Mouse (Mus musculus): Measurements from ENCODE around the gene Stxbp3.
"Not testable (repeated sequence)": the region's sequence is repeated elsewhere in the genome, so short reads cannot be mapped to it uniquely, and the experiment has no call there.

The Stxbp3 gene

DNA sequence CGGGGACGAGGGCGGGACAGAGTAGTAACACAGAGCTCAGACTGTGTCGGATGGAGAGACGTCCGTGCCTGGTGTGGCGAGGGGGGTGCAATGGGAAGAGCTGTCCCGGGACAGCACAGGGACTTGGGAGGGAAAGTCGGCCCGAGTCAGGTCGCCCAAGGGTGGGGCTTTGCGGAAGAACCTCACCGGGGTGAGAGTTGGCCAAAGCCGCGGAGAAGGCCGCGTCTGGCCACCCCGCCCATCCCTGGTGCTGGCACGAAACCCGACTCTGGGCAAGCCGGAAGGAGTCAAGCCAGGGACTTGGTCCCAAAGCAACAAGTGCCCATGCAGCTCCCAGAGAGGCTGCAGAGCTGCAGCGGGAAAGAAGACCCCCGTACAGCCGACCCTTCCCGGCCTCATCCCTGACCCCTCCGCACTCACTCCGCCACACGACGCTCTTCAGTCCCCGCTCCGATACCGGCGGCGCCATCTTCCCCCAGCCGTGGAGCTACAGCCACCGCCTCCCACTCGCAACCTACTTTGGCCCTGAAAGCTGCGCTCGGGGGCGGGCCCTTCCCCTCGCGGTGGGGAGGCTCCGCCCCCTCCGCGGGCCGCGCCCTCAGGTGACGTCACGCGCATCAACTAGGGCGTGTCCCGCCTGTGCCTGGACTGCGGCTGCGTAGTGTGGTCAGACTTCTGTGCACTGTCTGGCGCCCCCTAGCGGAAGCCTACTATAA is at the start of gene Stxbp3:
Gene Stxbp3, minus strand, starts transcription at position 527 of the 716 bp plus-strand sequence.
- DNase-seq (ENCODE audit: low read depth): peak; percentile 89

DNA sequence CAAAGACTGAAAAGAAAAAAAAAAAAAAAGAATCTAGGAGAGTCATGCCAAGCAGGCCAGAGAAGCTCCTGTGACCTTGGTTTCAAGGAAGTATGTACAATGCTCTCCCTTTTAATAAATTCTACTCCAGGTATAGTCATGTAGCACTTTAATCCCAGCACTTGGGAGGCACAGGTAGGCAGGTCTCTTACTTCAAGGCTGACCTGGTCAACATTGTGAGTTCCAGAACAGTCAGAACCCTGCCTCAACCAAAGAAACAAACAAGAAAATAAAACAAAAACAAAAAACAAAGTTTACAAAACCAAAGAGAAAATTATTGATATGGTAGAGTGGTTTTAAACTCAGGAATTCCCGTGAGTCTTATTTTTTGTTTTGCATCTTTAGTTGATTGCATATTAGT is 49.6 kb upstream of the Stxbp3 start, which contains the start of gene Fndc7:
Gene Fndc7, minus strand, starts transcription at position 101 of the 400 bp plus-strand sequence.
- no peak for DNase-seq (ENCODE audit: low read depth)

DNA sequence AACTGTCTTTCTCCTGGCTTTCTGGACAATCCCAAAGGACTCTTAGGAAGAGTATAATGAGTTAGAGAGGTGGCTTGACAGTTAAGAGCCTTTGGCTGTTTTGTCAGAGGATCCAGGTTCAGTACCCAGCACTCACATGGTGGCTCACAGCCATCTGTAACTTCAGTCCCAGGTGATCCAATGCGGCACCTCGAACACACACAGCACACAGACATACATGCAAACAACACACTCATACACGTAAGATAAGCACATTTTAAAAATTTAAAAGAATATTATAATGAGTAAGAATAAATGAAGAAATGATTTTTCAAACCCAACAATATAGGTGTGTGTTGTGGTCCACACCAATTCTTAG is 47.3 kb upstream of the Stxbp3 start:
- no peak for DNase-seq (ENCODE audit: low read depth)

DNA sequence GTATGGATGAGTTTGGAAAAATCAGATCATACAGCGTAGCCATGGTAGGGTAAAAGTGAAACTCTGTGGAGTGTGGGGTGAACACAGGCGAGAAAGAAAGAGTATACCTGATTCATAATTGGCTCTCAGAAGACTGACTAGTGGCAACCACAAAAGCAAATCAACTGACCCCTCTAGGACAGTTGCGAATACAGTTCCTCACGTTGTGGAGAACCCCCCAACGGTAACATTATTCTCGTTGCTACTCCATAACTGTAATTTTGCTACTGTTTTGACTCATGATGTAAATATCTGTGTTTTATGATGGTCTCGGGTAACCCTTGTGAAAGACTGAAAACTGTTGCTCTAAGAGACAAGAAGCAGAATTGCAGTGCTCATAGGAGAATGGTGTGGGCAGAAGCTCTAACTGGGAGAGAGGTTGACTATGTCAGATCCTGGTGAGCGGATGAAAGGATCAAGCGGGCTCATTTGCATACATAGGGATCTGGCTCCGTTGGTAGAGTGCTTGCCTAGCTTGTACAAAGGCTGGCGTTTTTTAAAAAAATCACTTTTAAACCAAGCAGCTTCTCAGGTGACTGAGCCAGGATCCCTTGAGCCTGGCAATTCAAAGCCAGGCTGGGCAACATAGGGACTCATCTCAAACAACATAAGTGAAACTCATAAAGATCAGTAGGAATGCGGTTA is 46.8 kb upstream of the Stxbp3 start:
- DNase-seq (ENCODE audit: low read depth): no peak

DNA sequence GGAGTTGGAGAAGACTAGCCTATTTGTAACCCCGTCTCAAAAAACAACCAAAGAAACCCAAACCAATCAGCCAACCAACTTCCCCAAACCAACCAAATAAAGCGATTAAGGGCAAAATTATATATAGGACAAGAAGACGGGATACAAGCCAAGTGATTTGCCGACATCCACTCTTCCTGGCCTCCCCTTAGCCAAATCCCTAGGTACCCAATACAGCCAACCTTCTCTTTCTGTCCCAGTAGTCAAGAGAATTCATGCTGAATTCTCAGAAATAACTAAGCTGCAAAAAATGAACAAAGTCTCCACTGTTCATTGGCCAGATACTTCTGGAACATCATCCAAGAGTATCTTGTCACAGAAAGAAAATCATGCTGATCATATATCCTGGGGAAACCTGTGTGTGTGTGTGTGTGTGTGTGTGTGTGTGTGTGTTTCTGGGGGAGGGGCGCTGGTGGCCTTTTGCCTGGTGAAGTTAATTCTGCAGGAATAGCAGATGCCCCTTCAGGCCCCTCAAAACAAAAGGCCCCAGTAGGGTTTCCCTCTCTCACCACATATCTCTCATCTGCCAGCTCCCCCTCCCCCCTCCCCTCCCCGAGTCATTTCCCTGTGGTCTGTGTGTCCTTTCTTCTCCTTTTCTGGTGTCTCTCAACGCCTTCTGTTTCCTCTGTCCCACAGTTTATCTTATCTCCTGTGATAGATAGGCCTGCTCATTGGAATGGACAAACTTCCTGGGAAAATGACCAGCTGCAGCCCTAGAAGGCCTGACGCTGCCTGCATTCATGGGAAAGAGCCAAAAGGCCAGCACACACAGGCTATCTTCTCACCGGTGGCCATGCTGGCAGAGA is 45.6 kb upstream of the Stxbp3 start:
- DNase-seq (ENCODE audit: low read depth): no peak

DNA sequence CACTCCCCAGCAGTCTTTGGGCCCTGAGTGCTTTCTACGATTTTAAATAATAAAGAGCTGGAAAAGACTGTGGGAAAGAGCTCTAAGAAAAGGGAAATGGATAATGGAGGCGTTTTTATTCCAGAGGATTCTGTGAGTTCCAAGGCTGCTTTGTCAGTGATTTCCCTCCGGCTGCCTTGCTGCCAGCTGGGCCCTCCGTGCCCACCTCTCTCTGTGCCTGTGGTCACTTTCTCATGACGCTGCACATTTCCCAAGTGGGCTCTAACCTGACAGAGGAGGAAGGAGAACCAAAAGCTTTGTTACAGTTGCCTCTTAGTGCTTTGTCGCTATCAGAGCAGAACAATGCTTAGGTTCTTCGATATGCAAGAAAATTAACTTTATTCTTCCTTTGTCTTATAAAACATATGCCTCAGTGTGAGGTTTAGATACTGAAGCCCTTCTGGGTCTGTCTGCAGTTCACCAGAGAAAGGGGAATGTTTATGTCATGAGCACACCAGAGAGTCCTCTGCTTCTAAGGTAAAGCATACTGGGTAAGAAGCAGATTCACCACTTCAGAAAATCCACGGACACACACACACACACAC is 44.5 kb upstream of the Stxbp3 start:
- DNase-seq (ENCODE audit: low read depth): no peak

DNA sequence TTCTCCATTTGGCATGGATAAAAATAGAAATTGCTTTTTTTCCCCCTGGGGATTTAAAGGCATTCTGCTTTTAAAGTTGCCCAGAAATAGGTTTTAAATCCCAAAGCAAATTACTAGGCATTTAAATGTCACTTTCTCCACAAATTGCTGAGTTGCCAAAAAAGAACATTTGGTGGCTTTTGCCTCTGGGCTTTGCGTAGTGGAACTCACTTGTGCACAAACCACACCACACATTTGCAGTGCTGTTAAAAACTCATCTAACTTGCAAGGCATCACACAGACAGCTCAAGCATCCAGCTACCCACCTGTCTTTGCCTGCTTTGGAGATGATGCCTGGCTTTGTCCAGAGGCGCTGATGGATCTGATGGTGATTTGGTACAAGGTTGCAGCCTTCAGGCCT is 42.7 kb upstream of the Stxbp3 start:
- DNase-seq (ENCODE audit: low read depth): no peak

DNA sequence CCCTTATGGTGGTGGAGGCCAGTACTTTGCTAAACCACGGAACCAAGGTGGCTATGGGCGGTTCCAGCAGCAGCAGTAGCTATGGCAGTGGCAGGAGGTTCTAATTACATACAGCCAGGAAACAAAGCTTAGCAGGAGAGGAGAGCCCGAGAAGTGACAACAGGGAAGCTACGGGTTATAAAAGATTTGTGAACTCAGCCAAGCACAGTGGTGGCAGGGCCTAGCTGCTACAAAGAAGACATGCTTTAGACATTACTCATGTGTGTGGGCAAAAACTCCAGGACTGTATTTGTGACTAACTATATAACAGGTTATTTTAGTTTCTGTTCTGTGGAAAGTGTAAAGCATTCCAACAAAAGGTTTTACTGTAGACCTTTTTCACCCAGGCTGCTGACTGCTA is 41.5 kb upstream of the Stxbp3 start:
- DNase-seq (ENCODE audit: low read depth): peak; percentile 28

DNA sequence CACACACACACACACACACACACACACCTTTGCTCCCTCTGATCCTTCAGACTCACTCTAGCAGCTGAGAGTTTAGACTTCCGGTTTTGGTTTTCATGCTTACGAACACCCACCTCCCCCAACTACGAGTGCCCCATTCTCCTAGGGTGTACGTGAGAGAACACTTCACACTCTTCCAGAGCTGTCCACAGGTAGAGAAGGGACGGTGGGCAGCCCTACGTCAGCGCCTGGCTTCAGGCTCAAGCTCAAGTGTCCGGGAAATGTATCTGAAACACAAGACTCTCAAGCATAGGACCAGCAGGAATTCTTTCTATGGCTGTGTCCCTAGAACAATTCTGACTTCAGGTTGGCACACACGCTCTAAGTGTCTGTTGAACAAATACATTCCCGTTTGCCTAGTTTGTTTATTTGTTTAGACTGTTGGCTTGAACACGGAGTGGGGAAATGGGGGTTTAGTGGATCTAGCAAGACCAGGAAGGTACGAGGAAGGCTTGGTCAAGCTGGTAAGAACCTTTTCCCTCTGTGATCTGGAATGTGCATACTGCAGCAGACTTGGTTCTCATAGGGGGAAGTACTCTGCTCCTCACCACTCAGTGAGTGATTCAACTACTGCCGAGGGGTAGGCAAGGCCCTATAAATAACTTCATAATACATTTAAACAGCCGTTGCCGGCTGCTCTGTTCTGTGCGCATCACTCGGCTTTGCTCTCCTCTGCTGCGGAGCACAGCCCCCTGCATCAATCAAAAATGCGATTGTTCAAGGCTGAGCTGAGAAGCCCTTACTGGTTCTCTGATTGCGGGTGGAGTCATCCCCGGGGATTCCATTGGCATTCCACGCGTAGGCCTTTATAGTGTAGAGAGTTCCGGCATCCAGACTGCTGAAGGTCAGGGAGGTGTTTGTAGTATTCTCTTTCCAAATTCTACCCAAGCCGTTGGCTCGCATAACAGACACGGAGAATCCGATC is 40.5 kb upstream of the Stxbp3 start:
- DNase-seq (ENCODE audit: low read depth): no peak

DNA sequence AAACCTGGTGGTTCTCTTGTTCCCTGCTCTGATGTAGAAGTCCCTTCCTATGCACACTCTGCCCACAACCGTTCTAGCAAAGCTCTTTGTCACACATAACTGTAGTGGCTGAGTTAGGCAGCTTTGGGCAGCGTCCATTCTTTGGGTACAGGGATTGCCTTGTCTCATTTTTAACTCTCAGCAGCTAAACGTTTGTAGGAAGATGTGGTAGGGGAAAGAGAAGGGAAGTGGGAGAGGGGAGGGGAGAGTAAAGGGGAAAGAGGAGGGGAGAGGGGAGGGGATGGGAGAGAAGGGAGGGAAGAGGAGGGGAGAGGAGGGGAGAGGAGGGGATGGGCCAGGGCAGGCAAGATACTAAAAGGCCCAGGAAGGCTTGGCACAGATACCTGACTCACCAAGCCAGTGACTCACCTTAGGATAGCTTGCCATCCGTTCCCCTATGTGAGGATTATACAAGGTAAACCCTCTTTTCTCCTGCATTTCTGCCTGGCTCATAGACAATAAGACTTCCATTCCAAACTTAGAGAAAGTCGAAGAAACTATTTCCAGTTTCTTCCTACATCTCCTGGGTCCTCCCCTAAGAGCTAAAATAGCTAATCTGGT is 39.6 kb upstream of the Stxbp3 start:
- no peak for DNase-seq (ENCODE audit: low read depth)

DNA sequence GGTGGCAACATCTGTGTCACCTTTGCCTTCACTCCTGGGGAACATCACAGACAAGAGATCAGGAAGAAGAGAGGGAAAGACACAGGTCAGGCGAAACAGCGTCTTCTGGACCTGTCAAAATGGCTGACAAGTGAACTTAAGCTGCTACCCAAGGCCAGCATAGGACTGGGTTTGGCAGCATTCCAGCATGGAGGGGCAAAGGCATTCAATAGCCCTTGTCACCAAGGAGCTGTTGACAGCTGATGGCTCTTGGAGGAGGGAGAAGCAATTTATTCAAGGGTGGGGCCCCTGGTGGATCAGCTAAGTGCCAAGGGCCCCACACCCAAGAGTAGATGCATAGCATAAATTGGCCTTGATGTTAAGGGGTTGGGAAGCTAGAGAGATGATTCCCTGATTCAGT is 38.8 kb upstream of the Stxbp3 start:
- DNase-seq (ENCODE audit: low read depth): no peak

DNA sequence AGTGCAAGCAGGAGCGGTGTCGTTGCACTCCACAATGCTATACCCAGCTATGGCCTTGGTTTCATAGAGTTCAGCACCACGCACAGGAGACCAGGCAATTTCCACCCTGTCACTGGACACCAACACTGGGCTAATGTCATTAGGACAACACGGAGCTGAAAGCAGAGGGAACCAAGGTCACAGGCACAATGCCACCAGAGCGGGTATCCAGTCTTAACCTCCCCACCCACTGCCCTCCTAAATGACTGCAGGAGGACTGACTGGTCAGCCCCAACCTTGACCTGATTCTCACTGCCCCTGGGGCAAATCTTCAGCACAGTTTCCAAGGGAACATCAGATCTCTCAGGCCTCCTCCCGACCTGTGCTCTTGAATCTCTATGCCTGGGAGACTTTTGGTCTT is 30.3 kb upstream of the Stxbp3 start:
- no peak for DNase-seq (ENCODE audit: low read depth)

DNA sequence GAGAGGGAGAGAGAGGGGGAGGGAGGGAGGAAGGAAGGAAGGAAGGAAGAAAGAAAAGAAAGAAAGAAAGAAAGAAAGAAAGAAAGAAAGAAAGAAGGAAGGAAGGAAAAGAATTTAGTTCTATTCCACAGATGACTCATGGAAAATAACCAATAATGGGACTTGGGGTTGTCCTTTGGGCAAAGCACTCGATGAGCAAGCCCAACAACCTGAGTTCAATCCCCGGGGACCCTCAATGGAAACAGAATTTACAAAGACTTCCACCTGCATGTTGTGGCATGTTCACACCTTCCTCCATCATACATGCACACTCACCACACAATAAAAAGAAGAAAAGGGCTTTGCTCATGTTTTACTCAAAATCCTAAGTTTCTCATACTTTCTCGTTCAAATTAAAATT is 27.1 kb upstream of the Stxbp3 start:
- no peak for DNase-seq (ENCODE audit: low read depth)

DNA sequence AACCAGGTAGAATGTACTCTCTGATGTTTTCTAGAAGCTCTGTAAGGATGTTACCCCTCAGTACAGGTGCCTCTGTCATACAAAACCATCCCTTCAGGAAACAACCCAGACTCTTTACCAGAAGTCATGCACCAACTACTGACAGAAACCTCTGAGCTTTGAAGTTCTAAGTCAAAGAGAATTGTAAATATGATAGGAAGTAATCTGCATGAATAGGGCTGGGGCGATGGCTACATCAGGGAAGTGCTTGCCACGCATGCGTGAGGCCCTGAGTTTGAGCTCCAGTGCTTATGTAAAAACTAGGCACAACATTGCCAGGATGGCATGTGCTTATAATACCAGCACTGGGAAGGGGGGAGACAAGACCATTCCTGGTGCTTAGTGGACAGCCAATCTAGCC is 25.4 kb upstream of the Stxbp3 start:
- DNase-seq (ENCODE audit: low read depth): no peak

DNA sequence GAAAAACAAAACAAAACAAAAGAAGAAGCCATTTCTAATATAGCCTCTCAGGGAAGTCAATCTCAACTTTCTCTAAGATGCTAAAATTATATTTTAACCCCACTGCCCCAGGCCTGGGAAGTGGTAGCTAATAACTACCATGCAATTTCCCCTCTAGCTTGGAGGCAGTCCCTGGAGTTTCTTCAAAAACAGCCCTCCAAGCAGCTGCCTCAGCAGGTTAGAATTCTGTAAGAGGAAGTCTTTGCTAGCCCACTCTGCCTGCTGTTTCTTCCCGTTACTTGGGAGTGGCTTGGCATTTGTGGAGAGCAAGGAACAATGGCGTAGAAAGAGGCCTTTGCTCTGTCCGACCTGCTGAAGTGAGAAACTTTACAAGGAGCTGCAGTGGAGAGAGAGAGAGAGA is 24.8 kb upstream of the Stxbp3 start:
- no peak for DNase-seq (ENCODE audit: low read depth)

DNA sequence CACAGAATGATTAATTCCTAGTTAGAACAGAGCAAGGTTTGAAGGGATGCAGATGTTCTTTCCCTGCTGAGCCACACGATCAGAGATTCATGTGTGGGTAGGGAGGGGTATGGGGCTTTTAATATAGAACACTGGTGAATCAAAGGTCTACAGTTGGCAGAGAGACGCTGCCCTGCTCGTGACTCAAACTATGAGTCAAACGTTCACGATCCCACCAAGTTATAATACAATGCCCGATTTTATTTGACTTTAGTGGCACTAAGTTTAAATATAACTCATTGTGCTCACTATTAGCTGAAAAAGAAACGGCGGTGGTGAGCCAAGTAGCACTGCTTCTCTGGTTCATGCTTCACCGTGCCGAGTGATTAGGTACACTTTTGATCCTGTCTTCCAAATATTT is 22.8 kb upstream of the Stxbp3 start:
- no peak for DNase-seq (ENCODE audit: low read depth)

DNA sequence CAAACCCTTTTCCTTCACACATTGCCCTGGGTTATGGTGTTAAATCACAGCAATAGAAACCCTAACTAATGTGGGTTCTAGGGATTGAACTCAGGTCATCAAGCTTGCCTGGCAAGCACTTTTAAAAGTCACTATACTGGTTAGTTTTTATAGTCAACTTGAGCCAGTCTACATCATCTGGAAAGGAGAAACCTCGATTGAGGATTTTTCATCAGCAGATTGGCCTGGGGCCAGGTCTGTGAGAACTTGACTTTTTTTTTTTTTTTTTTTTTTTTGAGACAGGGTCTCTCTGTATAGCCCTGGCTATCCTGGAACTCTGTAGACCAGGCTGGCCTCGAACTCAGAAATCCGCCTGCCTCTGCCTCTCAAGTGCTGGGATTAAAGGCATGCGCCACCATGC is 22.0 kb upstream of the Stxbp3 start:
- DNase-seq (ENCODE audit: low read depth): not testable (repeated sequence)

DNA sequence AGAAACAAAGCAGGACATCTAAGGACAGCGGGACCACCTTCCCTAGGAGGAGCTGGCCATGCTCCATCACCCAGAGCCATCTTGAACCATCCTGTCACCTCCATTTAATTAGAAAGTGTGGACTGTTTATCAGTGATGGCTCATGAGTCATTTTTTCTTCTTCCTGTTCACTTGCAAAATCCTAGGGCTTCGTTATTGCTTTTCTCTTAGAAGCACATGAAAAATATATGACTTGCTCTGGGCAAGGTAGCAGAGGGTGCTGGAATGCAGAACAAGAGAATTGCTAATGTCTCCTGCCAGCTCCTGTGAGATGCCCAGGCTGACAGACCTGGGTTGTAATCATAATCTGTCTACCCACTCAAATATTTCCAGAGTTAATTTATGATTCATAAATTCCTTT is 20.5 kb upstream of the Stxbp3 start:
- no peak for DNase-seq (ENCODE audit: low read depth)

DNA sequence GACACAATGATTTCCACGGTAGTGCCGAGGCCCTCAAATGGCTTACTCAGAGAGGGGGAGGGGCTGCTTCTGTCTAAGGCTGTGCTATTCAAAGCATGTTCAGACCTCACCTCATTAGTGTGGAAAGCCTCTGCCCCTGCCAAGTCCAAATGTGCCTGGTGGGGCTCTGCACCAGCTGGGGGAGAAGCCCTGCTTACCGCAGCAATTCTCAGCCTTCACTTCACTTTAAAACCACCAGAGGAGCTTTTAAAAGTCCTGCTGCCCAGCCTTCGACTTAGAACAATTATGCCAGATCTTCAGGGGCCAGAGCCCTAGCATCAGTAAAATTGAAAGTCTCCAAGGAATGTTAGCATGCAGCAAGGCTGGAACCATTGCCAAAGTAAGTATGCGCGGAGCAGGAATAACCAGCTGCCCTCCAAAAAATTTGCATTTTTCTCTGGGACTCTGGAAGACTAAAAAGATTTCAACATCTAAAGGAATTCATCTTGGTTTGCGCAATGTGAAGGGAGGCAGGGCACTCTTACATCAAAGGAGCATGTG is 18.0 kb upstream of the Stxbp3 start:
- DNase-seq (ENCODE audit: low read depth): peak; percentile 91

DNA sequence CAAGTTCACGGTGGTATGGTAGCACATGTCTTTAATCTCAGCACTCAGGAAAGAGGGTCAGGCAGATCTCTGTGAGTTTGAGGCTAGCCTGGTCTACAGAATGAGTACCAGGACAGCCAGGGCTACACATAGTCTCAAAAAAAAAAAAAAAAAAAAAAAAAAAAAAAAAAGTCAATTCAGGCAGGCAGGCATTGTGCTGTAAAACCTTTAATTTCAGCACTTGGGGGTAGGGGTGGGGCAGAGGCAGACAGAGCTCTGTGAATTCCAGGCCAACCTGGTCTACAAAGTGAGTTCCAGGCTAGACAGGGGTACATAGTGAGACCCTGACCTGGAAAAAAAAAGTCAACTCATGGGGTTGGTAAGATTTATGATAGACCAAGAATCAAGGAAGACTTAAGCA is 17.4 kb upstream of the Stxbp3 start:
- DNase-seq (ENCODE audit: low read depth): no peak

DNA sequence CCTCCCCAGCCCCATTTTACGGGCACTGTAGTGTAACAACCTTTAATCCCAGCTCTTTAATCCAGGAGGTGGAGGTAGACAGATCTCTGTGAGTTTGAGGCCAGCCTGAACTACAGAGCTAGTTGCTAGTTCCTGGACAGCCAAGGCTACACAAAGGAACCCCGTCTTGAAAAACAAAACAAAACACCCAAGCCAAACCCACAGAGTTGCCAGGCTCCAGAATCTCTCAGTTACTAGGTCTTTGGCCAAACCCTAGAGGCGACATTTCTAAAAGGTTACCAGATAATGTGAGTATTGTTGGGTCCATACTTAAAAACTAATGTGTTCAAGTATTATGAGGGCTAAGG is 16.8 kb upstream of the Stxbp3 start:
- DNase-seq (ENCODE audit: low read depth): no peak

All from fibroblast of lung, adult 2 months (primary cell).